Mouse (Mus musculus): ENCODE results near the gene Lrrc39. TPM values are rescaled to one million over a fixed set of nuclear protein-coding genes. Genes with fewer than 3 reads are reported as not detected.

The Lrrc39 gene
- 3.6 and 13.5 TPM in 2 replicates for polyA plus RNA-seq (2012; rRNA removed; ENCODE audit: low replicate concordance)

DNA sequence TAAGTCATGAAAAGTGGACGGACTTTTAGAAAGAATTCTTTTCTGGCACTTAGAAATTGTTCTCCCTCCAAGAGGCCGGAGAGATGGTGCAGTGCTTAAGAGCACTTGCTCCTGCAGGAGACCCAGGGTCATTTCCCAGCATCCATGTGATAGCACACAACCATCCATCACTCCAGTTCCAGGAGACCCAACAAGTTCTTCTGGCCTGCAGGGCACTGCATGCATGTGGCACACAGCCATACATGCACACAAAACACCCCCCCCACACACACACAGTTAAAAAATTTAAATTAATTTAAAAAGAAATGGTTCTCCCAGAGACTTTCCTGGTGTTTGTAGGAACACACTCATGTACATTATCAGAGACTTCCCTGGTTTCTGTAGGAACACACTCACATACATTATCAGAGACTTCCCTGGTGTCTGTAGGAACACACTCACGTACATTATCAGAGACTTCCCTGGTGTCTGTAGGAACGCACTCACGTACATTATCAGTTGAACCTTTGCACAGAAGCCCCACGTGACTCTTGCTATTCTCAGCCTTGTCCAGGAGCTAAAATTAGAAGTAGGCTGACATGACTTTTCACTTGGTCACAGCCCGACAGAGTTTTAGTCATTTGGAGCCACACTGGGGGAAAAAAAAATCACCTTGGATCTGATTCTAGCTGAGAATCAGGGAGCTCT is at the start of gene Lrrc39:
Gene Lrrc39, plus strand, starts transcription at position 566 of the 687 bp plus-strand sequence.

DNA sequence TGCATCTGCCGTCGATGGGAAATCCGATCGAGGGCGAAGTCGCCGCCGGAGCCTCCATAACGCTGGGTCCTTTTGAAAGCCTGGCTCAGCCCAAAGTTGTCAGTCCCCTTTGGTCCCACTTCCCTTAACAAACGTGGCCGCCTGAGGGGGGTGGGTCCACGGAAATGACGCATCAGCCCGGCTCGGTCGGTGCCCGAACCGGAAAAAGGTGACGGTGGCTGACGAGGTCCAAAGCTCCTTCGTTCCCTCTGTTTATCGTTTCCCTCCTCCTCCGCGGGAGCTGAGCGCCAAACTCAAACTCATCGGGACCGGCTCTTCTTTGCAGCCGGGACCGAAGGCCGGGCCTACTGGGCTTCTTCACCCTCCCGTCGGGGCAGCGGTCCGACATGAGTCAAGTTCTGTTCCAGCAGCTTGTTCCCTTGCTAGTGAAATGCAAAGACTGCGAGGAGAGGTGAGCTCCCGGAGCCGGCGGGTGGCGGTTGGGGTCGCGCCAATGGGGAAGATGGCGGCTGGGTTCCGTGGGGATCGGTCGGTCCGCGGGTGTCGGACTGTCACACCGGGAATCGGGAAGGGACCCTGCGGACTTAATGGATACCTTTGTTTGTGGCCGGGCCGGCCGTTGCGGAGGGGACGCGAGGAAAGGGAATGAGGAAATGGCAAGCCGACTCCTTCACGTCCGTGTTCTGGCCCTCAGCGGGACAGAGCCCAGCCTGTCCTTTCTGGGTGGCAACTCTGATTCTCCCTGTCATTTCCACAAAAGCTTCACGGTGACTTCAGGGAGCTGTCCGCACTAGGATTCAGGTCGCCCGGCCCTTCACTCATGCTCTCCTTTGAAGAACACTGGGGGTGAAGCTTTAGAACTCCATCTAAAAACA is 32.2 kb downstream of the Lrrc39 start, which contains the start of gene Sass6:
Gene Sass6, plus strand, starts transcription at position 255 of the 875 bp plus-strand sequence.

DNA sequence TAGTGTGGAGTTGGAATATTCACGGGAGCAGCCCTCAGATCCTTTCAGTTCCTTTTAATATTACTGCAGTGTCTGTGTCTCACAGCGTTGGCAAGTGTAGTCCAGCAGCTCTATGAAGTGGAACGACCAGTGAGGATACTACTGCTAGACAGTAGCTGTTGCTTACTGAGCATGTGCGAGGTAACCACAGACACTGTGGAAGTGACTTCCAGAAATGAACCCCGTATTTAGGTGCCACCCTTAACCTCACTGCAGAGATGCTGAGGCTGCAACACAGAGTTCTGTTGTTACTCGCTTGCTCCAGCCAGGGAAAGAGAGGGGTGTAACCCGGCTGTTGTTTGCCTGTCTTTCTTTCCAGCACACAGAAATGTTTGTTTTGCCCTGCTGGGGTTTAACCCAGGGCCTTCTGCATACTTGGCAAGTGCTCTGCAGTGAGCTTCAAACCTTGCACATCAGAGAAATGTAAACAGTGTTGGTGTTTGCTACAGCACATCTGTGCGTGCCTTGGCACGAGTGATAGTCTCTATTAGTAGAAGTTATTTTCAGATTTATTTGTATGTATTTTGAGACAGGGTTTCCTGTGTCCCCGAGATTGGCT is 51.6 kb downstream of the Lrrc39 start, which contains the start of gene Trmt13:
Gene Trmt13, minus strand, starts transcription at position 293 of the 598 bp plus-strand sequence.

Other genes with a start within 250 kb of the Lrrc39 start
- 1.8 and 5.6 TPM in 2 replicates for gene Cdc14a, start 138.9 kb upstream of the Lrrc39 start, polyA plus RNA-seq (2012; rRNA removed; ENCODE audit: low replicate concordance)
- 21.1 and 32.8 TPM in 2 replicates for gene Rtca, start 54.8 kb upstream of the Lrrc39 start, polyA plus RNA-seq (2012; rRNA removed; ENCODE audit: low replicate concordance)
- 18.3 and 28.5 TPM in 2 replicates for gene Dbt, start 49.9 kb upstream of the Lrrc39 start, polyA plus RNA-seq (2012; rRNA removed; ENCODE audit: low replicate concordance)
- gene Sass6, start 32.0 kb downstream of the Lrrc39 start, polyA plus RNA-seq (2012; rRNA removed; ENCODE audit: low replicate concordance), result 1.3 and 3.1 TPM in 2 replicates
- gene Trmt13, start 51.6 kb downstream of the Lrrc39 start, polyA plus RNA-seq (2012; rRNA removed; ENCODE audit: low replicate concordance), result 4.2 and 7.9 TPM in 2 replicates
- 29.0 and 33.6 TPM in 2 replicates for gene Mfsd14a, start 99.7 kb downstream of the Lrrc39 start, polyA plus RNA-seq (2012; rRNA removed; ENCODE audit: low replicate concordance)
- not detected in 2 replicates for gene Gm43191, start 118.3 kb downstream of the Lrrc39 start, polyA plus RNA-seq (2012; rRNA removed; ENCODE audit: low replicate concordance)
- gene Slc35a3, start 149.9 kb downstream of the Lrrc39 start, polyA plus RNA-seq (2012; rRNA removed; ENCODE audit: low replicate concordance), result 8.8 and 10.4 TPM in 2 replicates
- 16.4 and 17.2 TPM in 2 replicates for gene Agl, start 245.2 kb downstream of the Lrrc39 start, polyA plus RNA-seq (2012; rRNA removed; ENCODE audit: low replicate concordance)